Mouse (Mus musculus): ENCODE data around the gene Mrto4. TPM values are rescaled to one million over a fixed set of nuclear protein-coding genes. Genes with fewer than 3 reads are reported as not detected.
A peak's percentile ranks its signal among the peaks of the same experiment; 100 is the strongest.

The Mrto4 gene
- total RNA-seq, 2 experiments from 2014 or later: 26.8 to 28.6 TPM

- DNase-seq: peak; percentile 45 to 62
- intact Hi-C loops (cut with DNase I): no loop called here
Observed at GRCm38 (mm10) chr4:139297566-139297965, 54.8 kb downstream of the Mrto4 start.

Small RNA genes within 50 kb of the gene (microRNA-seq; reads per million reads assigned to microRNA genes)
- gene Gm24245 (ENCODE audit: borderline number of aligned reads in 2 of 2) (0 reads per million in 2 experiments), gene Gm25732 (ENCODE audit: borderline number of aligned reads in 2 of 2) (0 to 1.3 reads per million in 2 experiments)

Other genes starting within 250 kb of the Mrto4 start
- 100 to 1,000 TPM; 679 to 769 TPM for gene Minos1, start 221.5 kb downstream of the Mrto4 start, total RNA-seq (2021)
- 100 to 1,000 TPM; 393 to 443 TPM for gene Capzb, start 159.7 kb downstream of the Mrto4 start, total RNA-seq (2021)
- gene Pqlc2, start 41.9 kb downstream of the Mrto4 start, total RNA-seq (2021): 1 to 10 TPM; 6.4 to 7.4 TPM
- gene Akr7a5, start 41.8 kb downstream of the Mrto4 start, total RNA-seq (2021): 10 to 100 TPM; 52.5 to 53.3 TPM
- gene Emc1, start within 50 bp of the Mrto4 start, total RNA-seq (2021): 10 to 100 TPM; 50.2 to 50.6 TPM
- gene Ubr4, start within 50 bp of the Mrto4 start, total RNA-seq (2021): 100 to 1,000 TPM; 107 to 109 TPM
- 1 to 10 TPM; 5.7 to 6.0 TPM for gene Iffo2, start 178.0 kb upstream of the Mrto4 start, total RNA-seq (2021)

All from heart, postnatal 36 days (tissue).